Mouse (Mus musculus): ENCODE results near the gene Klk8.

DNA sequence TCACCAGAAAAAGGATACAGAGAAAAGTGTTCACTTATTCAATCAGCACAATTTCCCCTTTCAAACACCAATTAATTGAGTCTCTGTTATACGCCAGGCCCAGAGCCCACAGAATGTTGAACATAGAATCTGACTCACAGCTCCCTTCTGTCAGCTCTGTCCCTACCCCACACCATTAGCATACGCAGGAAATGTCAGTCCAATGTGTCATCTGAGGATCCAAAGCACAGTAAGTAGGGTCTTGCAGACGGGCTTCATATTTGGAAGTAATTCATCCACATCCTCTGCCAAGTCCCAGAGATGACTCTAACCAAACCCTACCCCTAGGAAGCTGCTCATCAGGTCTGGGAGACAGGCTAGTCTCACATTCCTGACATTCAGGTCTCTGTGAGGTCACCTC lies 9.3 kb upstream of the Klk8 start:
- TF ChIP-seq CTCF (IDR thresholded peaks at IDR 0.05; ENCODE audit: borderline replicate concordance, extremely low read depth, insufficient read depth, insufficient read length) (no peak), POLR2A (IDR thresholded peaks at IDR 0.05; ENCODE audit: borderline replicate concordance, extremely low read depth, insufficient read depth, insufficient read length, poor library complexity, severe bottlenecking) (no peak)

Data from brain, embryonic 14.5 days (tissue).